Mouse (Mus musculus) neural tube, embryonic 13.5 days (tissue): ENCODE measurements at regions not wholly inside any gene's neighbourhood (a gene's known extent, or its start where the extent isn't known, plus 50 kb on each side); places are given as distances from the start of the nearest gene placed in this dataset.

ENCODE experiments used
- ATAC-seq: fragments of 200-750 bp; cut with Nextera tagmentation; 2 replicates; pipeline ENCODE4 v1.8.0; 2017; ENCODE audit warnings: low read depth, mild to moderate bottlenecking, moderate TSS enrichment, moderate library complexity
- H3K27ac ChIP-seq: fragments of 300-500 bp; sonication (generic); replicated peaks from 2 replicates; pipeline ENCODE4 v1.5.1; 2015; ENCODE audit warnings: moderate library complexity, mild to moderate bottlenecking, inconsistent platforms
- H3K27me3 ChIP-seq: fragments of 300-500 bp; sonication (generic); 2 replicates; pipeline ENCODE4 v1.6.1; 2015; ENCODE audit warnings: mild to moderate bottlenecking, inconsistent platforms
- H3K36me3 ChIP-seq: fragments of 300-500 bp; sonication (generic); 2 replicates; pipeline ENCODE4 v1.6.1; 2015; ENCODE audit warnings: mild to moderate bottlenecking, inconsistent platforms
- H3K4me1 ChIP-seq: fragments of 300-500 bp; sonication (generic); replicated peaks from 2 replicates; pipeline ENCODE4 v1.6.1; 2015; ENCODE audit warnings: inconsistent platforms
- H3K4me2 ChIP-seq: fragments of 300-500 bp; sonication (generic); 2 replicates; pipeline ENCODE4 v1.6.1; 2015; ENCODE audit warnings: inconsistent platforms, mild to moderate bottlenecking, moderate library complexity
- H3K4me3 ChIP-seq: fragments of 300-500 bp; sonication (generic); 2 replicates; pipeline ENCODE4 v1.5.1; 2015; ENCODE audit warnings: mild to moderate bottlenecking, inconsistent platforms
- H3K9ac ChIP-seq: fragments of 300-500 bp; sonication (generic); 2 replicates; pipeline ENCODE4 v1.6.1; 2015; ENCODE audit warnings: moderate library complexity, mild to moderate bottlenecking, inconsistent platforms
- H3K9me3 ChIP-seq: fragments of 300-500 bp; sonication (generic); 2 replicates; pipeline ENCODE4 v1.6.1; 2016; ENCODE audit warnings: inconsistent platforms
- WGBS: fragments of 180-500 bp; shearing (Covaris S2); methylation state at CpG from one replicate; pipeline ENCODE4 v1.1.7; 2015; 5-methylcytosine and 5-hydroxymethylcytosine counted together

DNA sequence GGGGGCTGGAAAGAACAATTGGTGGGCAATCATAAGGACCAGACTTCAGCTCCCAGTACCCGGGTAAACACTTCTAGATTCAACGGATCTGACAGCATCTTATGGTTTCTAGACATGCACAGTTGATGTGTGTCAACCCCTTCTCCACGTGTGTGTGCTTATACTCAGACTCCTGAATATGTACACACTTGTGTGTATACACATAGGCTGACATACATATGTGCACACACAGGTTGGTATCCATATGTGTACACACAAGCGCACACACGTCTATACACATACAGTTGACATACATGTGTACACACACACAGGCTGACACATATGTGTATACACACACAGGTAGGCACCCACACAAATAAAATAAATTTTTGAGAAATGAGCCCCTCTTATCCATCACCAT lies 122.7 kb upstream of the Max start:
- no peaks in the 10 kb centered on the region for H3K27me3 ChIP-seq

DNA sequence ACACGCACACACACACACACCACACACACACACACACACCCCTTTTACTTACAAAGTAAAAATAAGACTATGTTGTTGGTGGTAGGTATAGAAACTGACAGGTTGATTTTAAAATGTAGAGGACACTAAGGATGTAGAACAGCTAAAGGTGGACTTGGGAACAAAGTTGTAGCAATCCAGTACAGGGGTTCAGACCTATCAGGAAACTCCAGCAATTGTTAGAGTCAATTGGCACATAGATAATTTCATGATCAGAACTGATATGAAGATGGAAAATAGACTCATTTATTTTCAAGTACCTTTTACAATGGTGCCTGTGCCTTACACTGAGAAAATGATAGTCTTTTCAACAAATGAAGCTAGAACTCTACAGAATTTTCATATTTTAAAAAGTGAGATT lies 122.3 kb upstream of the Max start:
- Histone ChIP-seq H3K4me1 (no peaks in the 10 kb centered on the region), H3K9ac (no peak overlapping the region), H3K36me3 (no peaks in the 10 kb centered on the region), H3K9me3 (no peaks in the 10 kb centered on the region; the same call in 1 of the 2 replicates), H3K4me3 (no peak overlapping the region), H3K4me2 (no peak overlapping the region), H3K27me3 (no peaks in the 10 kb centered on the region), H3K27ac (no peak overlapping the region)
- no peak for ATAC-seq
- 80% methylated on average over 1 of the region's 1 CpGs for whole genome bisulfite sequencing

More for the DNA sequence above, 122.7 kb upstream of the Max start:
- Histone ChIP-seq H3K27ac (no peak overlapping the region), H3K4me1 (no peaks in the 10 kb centered on the region), H3K4me2 (no peak overlapping the region), H3K9ac (no peak overlapping the region), H3K36me3 (no peaks in the 10 kb centered on the region), H3K4me3 (no peak overlapping the region), H3K9me3 (no peaks in the 10 kb centered on the region; the same call in 1 of the 2 replicates)
- 92% methylated on average over 5 of the region's 5 CpGs for WGBS
- no peak for ATAC-seq

DNA sequence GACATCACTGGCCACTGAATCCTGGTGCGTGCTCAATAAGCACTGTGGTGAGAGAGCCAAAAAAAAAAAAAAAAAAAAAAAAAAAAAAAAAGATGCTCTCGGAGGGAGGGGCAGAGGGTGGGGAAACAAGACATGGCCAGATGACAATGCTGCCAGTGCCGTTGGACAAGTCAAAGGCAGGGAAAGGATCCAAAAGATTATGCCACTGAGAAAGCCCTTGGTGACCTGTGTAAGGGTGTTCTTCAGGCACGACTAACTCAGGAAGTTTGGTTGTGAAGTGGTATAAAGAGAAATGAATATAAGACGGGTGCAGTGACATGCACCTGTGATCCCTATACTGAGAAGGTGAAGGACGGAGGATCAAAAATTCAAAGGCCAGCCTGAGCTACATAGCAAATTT lies 121.8 kb upstream of the Max start:
- H3K4me2 ChIP-seq: no peak overlapping the region
- no peaks in the 10 kb centered on the region for H3K4me1 ChIP-seq
- H3K27me3 ChIP-seq: no peaks in the 10 kb centered on the region
- H3K4me3 ChIP-seq: no peak overlapping the region
- 84% methylated on average over 6 of the region's 6 CpGs for WGBS
- H3K27ac ChIP-seq: no peak overlapping the region
- no peak for ATAC-seq
- H3K36me3 ChIP-seq: no peaks in the 10 kb centered on the region
- no peak overlapping the region for H3K9ac ChIP-seq
- no peaks in the 10 kb centered on the region; the same call in 1 of the 2 replicates for H3K9me3 ChIP-seq

DNA sequence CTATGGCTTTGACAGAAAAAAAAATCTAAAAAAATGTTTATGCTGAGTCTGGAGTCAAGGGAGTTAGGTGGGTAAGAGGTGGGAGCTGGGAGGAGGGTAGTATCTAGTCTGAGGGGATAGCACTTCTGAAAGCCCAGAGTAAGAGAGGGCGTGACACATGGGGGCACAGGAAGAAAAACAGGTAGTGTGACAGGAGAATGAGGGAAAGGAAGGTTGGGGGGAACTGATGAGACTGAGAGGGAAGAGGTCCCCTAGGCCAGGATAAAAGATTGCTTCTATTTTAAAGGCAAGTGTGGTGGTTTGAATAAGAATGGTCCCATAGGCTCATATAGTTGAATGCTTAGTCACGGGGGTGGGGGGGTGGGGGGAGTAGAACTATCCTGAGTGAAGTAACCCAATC lies 119.8 kb upstream of the Max start:
- Histone ChIP-seq H3K27ac (no peak overlapping the region), H3K4me3 (no peak overlapping the region), H3K4me2 (no peak overlapping the region), H3K4me1 (no peaks in the 10 kb centered on the region), H3K27me3 (no peaks in the 10 kb centered on the region), H3K9me3 (no peaks in the 10 kb centered on the region), H3K36me3 (no peaks in the 10 kb centered on the region), H3K9ac (no peak overlapping the region)
- no peak for ATAC-seq
- WGBS: 87% methylated on average over 2 of the region's 2 CpGs

DNA sequence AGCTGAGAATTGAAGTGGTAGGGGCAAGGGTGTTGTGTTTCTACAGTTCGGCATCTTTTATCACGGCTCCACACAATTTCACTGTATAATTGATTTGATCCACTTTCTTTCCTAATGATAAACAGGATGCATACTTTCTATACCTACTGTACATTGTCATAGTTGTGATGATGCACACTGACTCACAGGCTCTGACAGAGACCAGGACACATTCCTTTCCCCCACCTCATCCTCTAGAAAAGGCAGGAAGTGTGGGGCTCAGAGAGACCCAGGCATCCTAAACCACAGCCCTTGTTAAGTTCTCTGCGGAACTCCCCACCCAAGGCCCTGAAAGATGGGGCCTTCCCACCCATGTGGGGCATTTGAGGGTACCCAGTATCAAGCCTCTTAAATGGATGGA lies 117.5 kb upstream of the Max start:
- H3K36me3 ChIP-seq: no peaks in the 10 kb centered on the region
- no peak overlapping the region for H3K9ac ChIP-seq
- no peak overlapping the region for H3K4me2 ChIP-seq
- H3K27ac ChIP-seq: no peak overlapping the region
- H3K27me3 ChIP-seq: no peaks in the 10 kb centered on the region
- no peaks in the 10 kb centered on the region for H3K9me3 ChIP-seq
- ATAC-seq: no peak
- no peak overlapping the region for H3K4me3 ChIP-seq
- H3K4me1 ChIP-seq: no peaks in the 10 kb centered on the region
- 96% methylated on average over 3 of the region's 3 CpGs for WGBS

DNA sequence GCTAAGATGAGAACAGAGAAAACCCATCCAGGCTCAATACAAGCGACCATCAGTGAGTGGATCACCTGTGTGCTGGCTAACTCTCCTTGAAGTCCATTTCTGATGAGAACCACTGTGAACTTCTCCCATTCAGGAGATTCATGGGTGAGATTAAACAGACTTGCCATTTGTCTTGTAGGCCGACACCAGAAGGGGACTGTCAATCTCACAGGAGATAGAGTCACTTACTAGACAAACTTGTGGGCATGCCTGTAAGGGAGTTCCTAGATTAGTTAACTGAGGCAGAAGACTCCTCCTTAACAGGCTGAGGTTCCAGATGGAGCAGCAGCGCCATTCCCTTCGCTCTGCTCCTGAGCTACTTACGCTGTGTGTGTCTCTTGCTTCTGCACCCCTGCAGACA lies 114.7 kb upstream of the Max start:
- Histone ChIP-seq H3K27ac (no peak overlapping the region), H3K36me3 (no peaks in the 10 kb centered on the region), H3K4me1 (no peaks in the 10 kb centered on the region), H3K4me2 (no peak overlapping the region), H3K4me3 (no peak overlapping the region), H3K9me3 (no peaks in the 10 kb centered on the region), H3K9ac (no peak overlapping the region), H3K27me3 (no peaks in the 10 kb centered on the region)
- ATAC-seq: no peak
- WGBS: 94% methylated on average over 5 of the region's 5 CpGs

DNA sequence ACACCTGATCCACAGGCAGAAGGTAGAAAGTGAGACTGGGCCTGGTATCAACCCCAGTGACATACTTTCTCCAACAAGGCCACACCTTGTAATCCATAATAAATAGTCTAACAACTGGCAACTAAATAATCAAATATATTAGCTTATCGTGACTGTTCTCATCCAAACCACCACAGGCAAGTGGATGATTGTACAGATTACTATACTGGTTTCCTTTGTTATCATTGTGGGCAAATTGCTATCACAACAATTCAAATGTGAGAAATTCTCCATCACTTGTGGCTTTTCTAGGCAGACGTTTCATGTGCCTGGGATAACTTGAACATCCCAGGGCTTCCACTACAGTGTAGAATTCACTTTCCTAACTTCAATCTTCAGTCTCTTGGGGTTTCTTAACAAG lies 112.6 kb upstream of the Max start:
- Histone ChIP-seq H3K9me3 (no peaks in the 10 kb centered on the region), H3K27me3 (no peaks in the 10 kb centered on the region), H3K4me1 (no peaks in the 10 kb centered on the region), H3K4me3 (no peak overlapping the region), H3K9ac (no peak overlapping the region), H3K4me2 (no peak overlapping the region), H3K36me3 (no peaks in the 10 kb centered on the region), H3K27ac (no peak overlapping the region)
- WGBS: 89% methylated on average over 2 of the region's 2 CpGs
- no peak for ATAC-seq

DNA sequence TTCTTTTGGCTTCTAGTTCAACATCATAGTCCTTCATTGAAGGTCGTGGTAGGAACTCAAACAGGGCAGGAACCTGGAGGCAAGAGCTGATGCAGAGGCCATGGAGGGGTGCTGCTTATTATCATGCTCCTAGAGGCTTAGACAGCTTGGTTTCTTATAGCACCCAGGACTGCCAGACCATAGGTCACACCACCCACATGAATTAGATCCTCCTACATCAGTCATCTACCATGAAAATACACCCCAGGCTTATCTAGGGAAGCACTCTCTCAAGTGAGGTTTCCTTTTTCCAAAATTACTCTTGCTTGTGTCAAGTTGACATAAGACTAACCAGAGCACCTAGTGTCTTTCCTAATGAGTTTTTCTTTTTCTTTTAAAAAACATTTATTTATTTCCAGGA lies 109.7 kb upstream of the Max start:
- 72% methylated on average over 1 of the region's 1 CpGs for WGBS
- H3K27me3 ChIP-seq: no peaks in the 10 kb centered on the region
- H3K27ac ChIP-seq: no peak overlapping the region
- H3K4me3 ChIP-seq: no peak overlapping the region
- no peaks in the 10 kb centered on the region for H3K9me3 ChIP-seq
- H3K9ac ChIP-seq: no peak overlapping the region
- ATAC-seq: no peak
- H3K4me2 ChIP-seq: no peak overlapping the region
- H3K4me1 ChIP-seq: no peaks in the 10 kb centered on the region
- no peaks in the 10 kb centered on the region for H3K36me3 ChIP-seq

DNA sequence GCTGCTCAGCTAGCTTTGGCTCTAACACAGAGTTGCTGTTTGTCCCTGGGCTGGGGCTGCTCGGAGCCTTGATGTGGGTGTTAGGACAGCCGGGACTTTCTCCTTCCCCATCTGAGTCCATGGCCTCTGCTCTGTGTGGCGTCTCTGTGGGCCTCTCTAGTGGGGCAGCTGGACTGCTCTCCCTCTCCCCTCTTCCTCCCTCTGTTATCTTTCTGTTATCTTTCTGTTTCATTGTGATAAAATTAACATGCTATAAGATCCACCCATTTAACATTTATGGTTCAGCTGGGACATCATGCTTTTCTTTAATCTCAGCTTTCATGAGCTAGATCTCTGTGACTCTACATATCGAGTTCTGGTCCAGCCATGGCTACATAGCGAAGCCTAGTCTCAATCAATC lies 105.9 kb upstream of the Max start:
- Histone ChIP-seq H3K9me3 (no peaks in the 10 kb centered on the region), H3K27me3 (no peaks in the 10 kb centered on the region), H3K4me3 (no peak overlapping the region), H3K4me2 (no peak overlapping the region), H3K27ac (no peak overlapping the region), H3K36me3 (no peaks in the 10 kb centered on the region), H3K9ac (no peak overlapping the region), H3K4me1 (no peaks in the 10 kb centered on the region)
- 81% methylated on average over 5 of the region's 5 CpGs for WGBS
- ATAC-seq: no peak

DNA sequence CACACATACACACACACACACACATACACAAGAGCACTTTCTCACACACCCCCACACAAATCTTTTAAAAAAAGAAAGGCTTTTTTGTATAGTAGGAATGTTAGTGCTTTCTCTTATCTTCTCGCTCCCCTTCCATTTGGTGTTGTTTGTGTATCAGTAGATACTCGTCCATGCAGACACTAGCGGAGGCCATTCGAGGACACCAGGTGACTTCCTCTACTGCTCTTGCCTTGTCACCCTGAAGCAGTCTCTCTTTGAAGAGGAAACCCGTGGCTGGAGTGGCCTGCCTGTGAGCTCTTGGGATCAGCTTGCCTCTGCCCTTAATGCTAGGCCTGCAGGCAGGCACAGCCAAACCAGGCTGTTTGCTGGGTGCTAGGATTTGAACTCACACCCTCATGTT lies 105.1 kb upstream of the Max start:
- no peaks in the 10 kb centered on the region for H3K9me3 ChIP-seq
- H3K27me3 ChIP-seq: no peaks in the 10 kb centered on the region
- no peaks in the 10 kb centered on the region for H3K4me1 ChIP-seq
- no peaks in the 10 kb centered on the region for H3K36me3 ChIP-seq
- no peak overlapping the region for H3K4me2 ChIP-seq
- no peak overlapping the region for H3K27ac ChIP-seq
- ATAC-seq: no peak
- no peak overlapping the region for H3K9ac ChIP-seq
- 70% methylated on average over 5 of the region's 5 CpGs for WGBS
- no peak overlapping the region for H3K4me3 ChIP-seq

DNA sequence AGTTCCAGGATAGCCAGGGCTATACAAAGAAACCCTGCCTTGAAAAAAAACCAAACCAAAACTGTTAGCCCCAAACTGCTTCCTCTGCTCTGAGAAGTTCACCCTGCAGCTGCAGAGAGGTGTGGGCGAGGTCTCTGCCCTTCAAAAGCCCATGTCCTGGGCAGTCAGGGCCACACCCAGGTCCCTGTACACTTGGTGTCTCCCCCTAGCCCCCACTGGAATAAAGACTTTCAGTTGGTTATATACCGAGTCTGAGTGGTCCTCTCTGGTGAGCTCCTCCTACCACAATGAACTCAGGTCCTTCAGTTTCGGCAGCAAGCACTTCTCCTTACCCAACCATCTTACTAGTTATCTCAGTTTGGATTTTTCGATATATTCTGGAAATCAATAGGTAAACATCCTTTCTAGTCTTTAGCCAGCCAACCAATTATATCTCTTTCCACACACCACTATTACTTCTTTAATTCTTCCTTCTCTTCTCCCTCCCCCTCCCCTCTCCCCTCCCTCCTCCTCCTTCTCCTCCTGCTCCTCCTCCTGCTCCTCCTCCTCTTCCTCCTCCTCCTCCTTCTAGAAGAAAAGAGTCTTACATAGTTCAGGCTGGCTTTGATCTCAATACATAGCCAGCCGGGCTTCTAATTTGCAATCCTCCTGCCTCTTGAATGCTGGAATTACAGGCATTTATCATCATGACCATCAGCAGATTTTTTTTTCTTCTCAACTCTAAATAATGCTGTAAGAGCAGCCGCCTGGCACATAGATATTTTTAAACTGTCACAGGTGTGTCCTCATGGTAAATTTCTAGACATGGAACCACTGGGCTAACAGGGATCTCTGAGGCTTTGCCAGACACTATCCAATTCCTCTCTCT lies 103.9 kb upstream of the Max start:
- H3K4me3 ChIP-seq: no peak overlapping the region
- no peak overlapping the region for H3K4me2 ChIP-seq
- no peaks in the 10 kb centered on the region for H3K9me3 ChIP-seq
- H3K9ac ChIP-seq: no peak overlapping the region
- ATAC-seq: no peak
- WGBS: 57% methylated on average over 6 of the region's 6 CpGs
- H3K36me3 ChIP-seq: no peaks in the 10 kb centered on the region
- no peak overlapping the region for H3K27ac ChIP-seq
- no peaks in the 10 kb centered on the region for H3K27me3 ChIP-seq
- H3K4me1 ChIP-seq: no peaks in the 10 kb centered on the region

DNA sequence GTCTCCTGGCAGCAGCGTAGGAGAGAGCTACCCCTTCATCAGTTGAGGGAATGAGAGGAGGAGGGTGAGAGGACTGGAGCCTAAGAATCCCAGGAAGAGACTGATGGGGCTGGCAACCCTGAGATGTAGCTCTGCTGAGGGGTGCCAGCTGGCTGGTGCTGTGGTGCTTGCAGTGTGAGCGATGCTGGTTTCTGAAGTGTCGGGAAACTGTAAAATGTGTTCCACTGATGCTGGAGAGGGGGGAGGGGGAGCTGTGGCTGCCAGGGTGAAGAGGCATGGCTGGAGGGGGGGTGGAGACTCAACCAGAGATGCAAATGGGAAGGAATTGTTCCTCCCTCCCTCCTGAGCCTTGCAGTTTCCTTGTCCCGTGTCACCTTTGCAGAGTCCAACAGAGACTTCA lies 102.0 kb upstream of the Max start:
- Histone ChIP-seq H3K27me3 (no peaks in the 10 kb centered on the region), H3K9ac (no peak overlapping the region), H3K27ac (no peak overlapping the region), H3K36me3 (no peaks in the 10 kb centered on the region), H3K4me2 (no peak overlapping the region), H3K4me3 (no peak overlapping the region), H3K4me1 (no peaks in the 10 kb centered on the region), H3K9me3 (no peaks in the 10 kb centered on the region)
- WGBS: 53% methylated on average over 4 of the region's 4 CpGs
- ATAC-seq: no peak

DNA sequence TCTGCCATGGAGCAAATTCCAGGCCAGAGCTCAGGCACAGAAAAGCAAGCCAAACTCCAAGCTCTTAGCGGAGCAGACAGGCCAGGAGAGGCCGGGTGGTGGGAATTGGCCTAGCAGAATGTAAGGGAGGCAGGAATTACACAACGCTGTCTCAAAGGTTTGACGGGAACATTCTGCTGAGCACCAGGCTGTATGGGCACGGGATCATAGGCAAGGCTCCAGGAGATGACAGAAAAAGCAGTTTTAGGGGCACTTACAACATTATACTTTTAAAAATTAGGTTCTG lies 99.5 kb upstream of the Max start:
- 93% methylated on average over 5 of the region's 5 CpGs for WGBS
- no peaks in the 10 kb centered on the region for H3K27me3 ChIP-seq
- no peaks in the 10 kb centered on the region for H3K36me3 ChIP-seq
- H3K4me2 ChIP-seq: no peak overlapping the region
- no peak for ATAC-seq
- H3K4me3 ChIP-seq: no peak overlapping the region
- H3K9me3 ChIP-seq: no peaks in the 10 kb centered on the region
- H3K27ac ChIP-seq: no peak overlapping the region
- no peak overlapping the region for H3K9ac ChIP-seq
- no peaks in the 10 kb centered on the region for H3K4me1 ChIP-seq
